Mouse (Mus musculus): ENCODE measurements at regions not wholly inside any gene's neighbourhood (a gene's known extent, or its start where the extent isn't known, plus 50 kb on each side); places are given as distances from the start of the nearest gene placed in this dataset.

DNA sequence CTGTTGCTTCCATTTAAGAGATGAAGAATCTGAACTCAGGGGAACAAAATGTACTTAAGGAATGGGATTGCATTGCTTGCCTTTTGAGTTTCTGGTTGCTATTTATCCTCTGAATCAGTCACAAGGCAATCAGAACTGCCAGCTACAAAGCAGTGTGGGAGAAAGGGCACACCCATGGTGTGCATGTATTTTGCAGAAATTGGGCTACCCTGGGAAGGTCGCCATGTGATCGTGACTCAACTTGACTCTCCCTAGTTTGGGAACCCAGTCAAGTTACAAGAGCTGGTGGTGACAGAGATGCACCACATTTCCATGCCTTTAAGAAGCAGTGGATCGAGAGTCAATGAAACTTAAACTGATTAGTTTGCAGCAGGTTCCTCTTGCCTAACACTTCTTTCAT is 98.5 kb upstream of the Pard3b start:
- TF ChIP-seq HCFC1 (IDR thresholded peaks at IDR 0.05; ENCODE audit: borderline replicate concordance, insufficient read depth, low read length) (no peak), MAFK (IDR thresholded peaks at IDR 0.05; ENCODE audit: insufficient read depth, low read depth, low read length) (no peak)

Data from ES-E14 (cell line).